30 mouse cellular contexts compared by ENCODE assay signal in genomic region chr2:131104021-131104420, GRCm38 (mm10). TPM values are rescaled to one million over a fixed set of nuclear protein-coding genes. Genes with fewer than 3 reads are reported as not detected.
DNase-seq lines count a peak whose midpoint lies in the region; ATAC-seq lines count a peak whose summit lies in the region.
"Had no signal": no experiment of that assay in that cellular context is flagged by ENCODE, and none has a peak within 500 bp of the region (broad histone marks: within the 10 kb centered on the region; RNA-seq: fewer than 3 reads in every experiment).

No protein-coding gene starts in this region.

- intact Hi-C loops in heart, postnatal 14 days (cut with DNase I), result no loop called here

- H3K9me3 ChIP-seq in heart, embryonic 15.5 days (replicated peaks), result no peaks in the 10 kb centered on the region
- no peaks in the 10 kb centered on the region for H3K9me3 ChIP-seq in heart, embryonic 10.5 days
- H3K9me3 ChIP-seq: embryonic facial prominence, embryonic 12.5 days; hindbrain, embryonic 15.5 days; intestine, embryonic 15.5 days; midbrain, embryonic 15.5 days had no signal

- 52% methylated on average over 4 of the region's 4 CpGs for WGBS in heart, embryonic 15.5 days
- 76% methylated on average over 4 of the region's 4 CpGs for WGBS in heart, embryonic 10.5 days

- no peak for DNase-seq in heart, embryonic 10.5 days (ENCODE audit: low spot score)
- peak; percentile 55 for DNase-seq in brain, adult 2 months (ENCODE audit: low read depth, low spot score)
- DNase-seq in gastrocnemius, adult 8-10 months (ENCODE audit: low spot score in 2 of 2), result peak; percentile 28 to 47
- peak; percentile 40 to 61 for DNase-seq in heart, postnatal 14 days
- DNase-seq in spleen, postnatal 4 days (ENCODE audit: low spot score in 2 of 2), result no peak
- no peak for DNase-seq in kidney, postnatal 25 days
- DNase-seq: adrenal gland, adult 2 months; cerebellum, adult 9-10 months; kidney, adult 9 months; kidney, postnatal 36 days; layer of hippocampus, adult 9-11 months; left cerebral cortex, postnatal 4 days; liver; lung, adult 18-20 months; lung, postnatal 14 days; right cerebral cortex, postnatal 25 days; thymus, postnatal 4 days had no signal

- no peaks in the 10 kb centered on the region for H3K27me3 ChIP-seq in heart, embryonic 15.5 days
- H3K27me3 ChIP-seq in heart, embryonic 10.5 days (ENCODE audit: insufficient read depth, poor library complexity, severe bottlenecking), result no peaks in the 10 kb centered on the region
- H3K27me3 ChIP-seq: embryonic facial prominence, embryonic 12.5 days; hindbrain, embryonic 15.5 days; intestine, embryonic 15.5 days; midbrain, embryonic 15.5 days had no signal

- H3K27ac ChIP-seq in heart, embryonic 15.5 days, result peak overlapping the region; percentile 57
- H3K27ac ChIP-seq in heart, embryonic 10.5 days, result no peak overlapping the region
- H3K27ac ChIP-seq: embryonic facial prominence, embryonic 12.5 days; hindbrain, embryonic 15.5 days; intestine, embryonic 15.5 days; left cerebral cortex, adult 2 months; midbrain, embryonic 15.5 days had no signal

- peaks cover 13% of the 10 kb centered on the region; the same call in 1 of the 2 replicates for H3K4me1 ChIP-seq in heart, embryonic 15.5 days (replicated peaks)
- no peaks in the 10 kb centered on the region for H3K4me1 ChIP-seq in heart, embryonic 10.5 days
- H3K4me1 ChIP-seq: embryonic facial prominence, embryonic 12.5 days; hindbrain, embryonic 15.5 days; intestine, embryonic 15.5 days; midbrain, embryonic 15.5 days had no signal

- no peak overlapping the region for H3K9ac ChIP-seq in heart, embryonic 15.5 days
- H3K9ac ChIP-seq: embryonic facial prominence, embryonic 12.5 days; hindbrain, embryonic 15.5 days; intestine, embryonic 15.5 days; midbrain, embryonic 15.5 days had no signal

- no peaks in the 10 kb centered on the region for H3K36me3 ChIP-seq in heart, embryonic 15.5 days
- no peaks in the 10 kb centered on the region for H3K36me3 ChIP-seq in heart, embryonic 10.5 days
- H3K36me3 ChIP-seq: embryonic facial prominence, embryonic 12.5 days; hindbrain, embryonic 15.5 days; intestine, embryonic 15.5 days; midbrain, embryonic 15.5 days had no signal

- H3K4me3 ChIP-seq in heart, embryonic 15.5 days, result no peak overlapping the region
- no peak overlapping the region for H3K4me3 ChIP-seq in heart, embryonic 10.5 days
- H3K4me3 ChIP-seq: embryonic facial prominence, embryonic 12.5 days; erythroblast, embryonic 14.5 days; hindbrain, embryonic 15.5 days; intestine, embryonic 15.5 days; left cerebral cortex, adult 2 months; midbrain, embryonic 15.5 days; myocyte had no signal

- H3K4me2 ChIP-seq in heart, embryonic 15.5 days, result no peak overlapping the region
- H3K4me2 ChIP-seq: embryonic facial prominence, embryonic 12.5 days; hindbrain, embryonic 15.5 days; intestine, embryonic 15.5 days; midbrain, embryonic 15.5 days had no signal

- ATAC-seq in heart, embryonic 15.5 days (replicated peaks; ENCODE audit: insufficient number of reproducible peaks, insufficient read depth, low FRiP score, low read depth), result no peak; the same call in 1 of the 2 replicates
- ATAC-seq: forebrain, embryonic 14.5 days; intestine, embryonic 15.5 days; midbrain, embryonic 15.5 days had no signal

RNA-seq across cellular contexts. Expression of gene Siglec1, which starts 17.5 kb away (rescaled TPM):
- 0.43 and 0.61 TPM in 2 replicates for polyA plus RNA-seq in heart, embryonic 15.5 days (2015; fragmentation: Nextera tagmentation; extraction: Ambion mirVana)
- 0.05 and 0.08 TPM in 2 replicates for polyA plus RNA-seq in heart, embryonic 10.5 days (2016; fragmentation: Nextera tagmentation; extraction: Ambion mirVana)
- total RNA-seq in gastrocnemius, adult 8-10 months (2022), result under 1 TPM; 0.19 to 0.72 (median 0.47) TPM
- total RNA-seq in heart, postnatal 14 days (2021), result 1 to 10 TPM; 1.3 to 1.5 TPM
- polyA plus RNA-seq: myocyte had no signal

RNA-seq across cellular contexts. Expression of gene Hspa12b, which starts 23.1 kb away (rescaled TPM):
- 10.0 and 11.4 TPM in 2 replicates for polyA plus RNA-seq in heart, embryonic 15.5 days (2015; fragmentation: Nextera tagmentation; extraction: Ambion mirVana)
- polyA plus RNA-seq in heart, embryonic 10.5 days (2016; fragmentation: Nextera tagmentation; extraction: Ambion mirVana), result 10.0 and 10.8 TPM in 2 replicates
- 1 to 10 TPM; 6.8 to 9.2 (median 6.9) TPM for total RNA-seq in gastrocnemius, adult 8-10 months (2022)
- 10 to 100 TPM; 42.9 to 48.2 TPM for total RNA-seq in heart, postnatal 14 days (2021)

RNA-seq across cellular contexts. Expression of gene Gm11037, which starts 29.3 kb away (rescaled TPM):
- not detected in 2 replicates for polyA plus RNA-seq in heart, embryonic 15.5 days (2015; fragmentation: Nextera tagmentation; extraction: Ambion mirVana)
- polyA plus RNA-seq in heart, embryonic 10.5 days (2016; fragmentation: Nextera tagmentation; extraction: Ambion mirVana), result not detected in 2 replicates
- total RNA-seq in gastrocnemius, adult 8-10 months (2022), result not detected
- total RNA-seq in heart, postnatal 14 days (2021), result not detected
- total RNA-seq: adrenal gland, adult 2 months; left cerebral cortex, adult 2 months; left cerebral cortex, postnatal 4 days; megakaryocyte-erythroid progenitor cell, adult 5-6 weeks had no signal
- polyA plus RNA-seq: adrenal gland, adult 2 months; C2C12; cortical plate, adult 2 months; embryonic facial prominence, embryonic 12.5 days; erythroblast, embryonic 14.5 days; forebrain, embryonic 14.5 days; hindbrain, embryonic 15.5 days; intestine, embryonic 15.5 days; midbrain, embryonic 15.5 days; myocyte; neural tube, embryonic 14.5 days had no signal

RNA-seq across cellular contexts. Expression of gene Adam33, which starts 40.4 kb away (rescaled TPM):
- 13.5 and 16.5 TPM in 2 replicates for polyA plus RNA-seq in heart, embryonic 15.5 days (2015; fragmentation: Nextera tagmentation; extraction: Ambion mirVana)
- polyA plus RNA-seq in heart, embryonic 10.5 days (2016; fragmentation: Nextera tagmentation; extraction: Ambion mirVana), result 4.2 and 6.5 TPM in 2 replicates
- 1 to 10 TPM in 3 of 4 experiments, under 1 TPM in 1; 0.82 to 1.8 (median 1.3) TPM for total RNA-seq in gastrocnemius, adult 8-10 months (2022)
- total RNA-seq in heart, postnatal 14 days (2021), result 1 to 10 TPM; 1.1 to 3.0 TPM
- polyA plus RNA-seq: C2C12 had no signal

RNA-seq across cellular contexts. Expression of gene 1700037H04Rik, which starts 55.9 kb away (rescaled TPM):
- 59.5 and 71.3 TPM in 2 replicates for polyA plus RNA-seq in heart, embryonic 15.5 days (2015; fragmentation: Nextera tagmentation; extraction: Ambion mirVana)
- 82.6 and 86.0 TPM in 2 replicates for polyA plus RNA-seq in heart, embryonic 10.5 days (2016; fragmentation: Nextera tagmentation; extraction: Ambion mirVana)
- total RNA-seq in gastrocnemius, adult 8-10 months (2022), result 1 to 10 TPM; 2.6 to 5.9 (median 4.4) TPM
- total RNA-seq in heart, postnatal 14 days (2021), result 10 to 100 TPM; 11.1 to 12.2 TPM

Comparison
In these comparisons a context has a peak if more than half of its experiments do, and no peak if none do; other contexts are left out.
1. DNase-seq: peak in brain, adult 2 months (single experiment), gastrocnemius, adult 8-10 months (2 of 2) and heart, postnatal 14 days (2 of 2); none in heart, embryonic 10.5 days (single experiment), spleen, postnatal 4 days (0 of 2) and kidney, postnatal 25 days (0 of 2).
2. RNA of gene Hspa12b, which starts 23.1 kb away (total RNA-seq): 42.9 to 48.2 TPM in heart, postnatal 14 days; 6.8 to 9.2 TPM in gastrocnemius, adult 8-10 months; every median in the first group is over 4 times any median in the second.